Mouse (Mus musculus): ENCODE measurements around the gene Pdik1l.

Gene Pdik1l

GRCm38 (mm10) chr4:134287575-134288025 is at the start of gene Pdik1l:
TSS of gene Pdik1l (minus strand) at chr4:134287895.
- DNase-seq (ENCODE audit: low read depth, low spot score), result peak; percentile 46

DNA sequence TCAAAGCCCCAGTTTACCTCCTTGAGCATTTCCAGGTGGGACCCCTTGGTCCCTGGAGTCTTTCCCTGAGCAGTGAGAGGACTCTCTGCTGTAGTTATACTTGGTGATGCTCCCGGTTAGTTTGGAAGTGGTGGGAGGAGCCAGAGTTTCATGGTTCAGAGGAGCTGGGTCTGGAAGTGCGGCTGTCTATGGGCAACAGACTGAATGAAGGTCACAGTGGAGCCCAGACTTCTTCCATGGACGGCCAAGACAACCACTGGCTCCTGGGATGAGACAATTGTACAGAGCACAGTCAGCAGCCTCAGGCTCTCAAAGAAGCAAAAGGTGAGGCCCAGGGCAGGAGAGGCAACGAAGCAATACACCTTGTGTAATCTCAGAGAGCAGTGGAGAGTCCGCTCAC is 42.6 kb upstream of the Pdik1l start:
- no peak for DNase-seq (ENCODE audit: low read depth, low spot score)

DNA sequence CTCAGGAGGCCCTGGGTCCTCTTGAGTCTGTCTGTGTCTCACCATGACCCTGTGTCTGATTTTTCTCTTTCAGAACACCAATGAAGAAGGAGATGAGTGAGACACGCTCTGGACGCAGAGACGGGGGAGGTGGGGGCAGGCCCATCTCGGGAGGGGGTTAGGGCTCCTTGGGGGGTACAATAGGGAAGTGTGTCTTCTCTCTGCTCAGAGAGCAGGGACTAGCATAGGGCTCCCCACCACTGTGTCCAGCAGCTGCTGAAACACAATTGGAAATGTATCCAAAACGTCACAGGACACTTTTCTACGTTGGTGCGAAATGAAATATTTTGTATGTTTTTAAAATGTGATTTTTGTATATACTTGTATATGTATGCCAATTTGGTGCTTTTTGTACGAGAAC is 41.1 kb upstream of the Pdik1l start:
- DNase-seq (ENCODE audit: low read depth, low spot score), result no peak

GRCm38 (mm10) chr4:134328151-134328550 is 40.5 kb upstream of the Pdik1l start:
- no peak for DNase-seq (ENCODE audit: low read depth, low spot score)

- no peak for DNase-seq (ENCODE audit: low read depth, low spot score)
These were observed 39.3 kb upstream of the Pdik1l start for GRCm38 (mm10) chr4:134326859-134327530.

- no peak for DNase-seq (ENCODE audit: low read depth, low spot score)
These were observed 37.0 kb upstream of the Pdik1l start for GRCm38 (mm10) chr4:134324655-134325054.

GRCm38 (mm10) chr4:134321524-134321923 is 33.8 kb upstream of the Pdik1l start:
- no peak for DNase-seq (ENCODE audit: low read depth, low spot score)

DNA sequence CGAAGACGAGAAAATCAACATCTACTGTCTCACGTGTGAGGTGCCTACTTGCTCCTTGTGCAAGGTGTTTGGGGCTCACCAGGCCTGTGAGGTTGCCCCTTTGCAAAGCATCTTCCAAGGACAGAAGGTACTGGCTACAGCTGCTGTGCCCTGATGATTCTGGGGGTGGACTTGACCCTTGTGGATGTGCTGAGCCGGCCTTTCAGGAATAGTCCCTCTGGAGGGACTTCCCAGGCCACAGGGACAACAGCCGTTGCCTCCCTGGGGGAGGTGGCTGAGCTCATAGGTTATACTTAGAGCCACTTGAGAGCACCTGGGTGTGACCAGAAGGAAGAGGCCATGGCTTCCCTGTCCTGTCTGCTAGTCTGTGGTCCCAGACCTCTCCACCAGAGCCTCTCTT is 32.0 kb upstream of the Pdik1l start:
- DNase-seq (ENCODE audit: low read depth, low spot score), result peak; percentile 83

DNA sequence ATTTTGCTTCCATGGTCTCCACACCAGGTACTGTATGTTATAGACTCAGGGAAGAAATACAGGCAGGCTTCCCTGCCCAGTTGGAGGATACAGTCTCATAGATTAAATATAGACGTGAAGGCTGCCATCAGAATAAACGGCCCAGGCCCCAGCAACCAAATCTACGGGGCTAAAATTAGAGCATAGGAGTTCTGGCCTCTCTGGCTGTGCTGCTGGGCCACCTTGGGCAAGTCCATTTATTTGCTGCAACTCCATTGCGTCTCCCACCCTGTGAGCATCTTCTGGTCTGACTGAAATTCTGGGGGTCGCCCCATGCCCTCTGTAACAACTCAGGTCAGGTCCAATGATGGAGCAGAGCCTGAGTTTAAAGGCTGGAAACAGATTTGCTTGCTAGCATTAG is 31.4 kb upstream of the Pdik1l start:
- DNase-seq (ENCODE audit: low read depth, low spot score), result no peak

DNA sequence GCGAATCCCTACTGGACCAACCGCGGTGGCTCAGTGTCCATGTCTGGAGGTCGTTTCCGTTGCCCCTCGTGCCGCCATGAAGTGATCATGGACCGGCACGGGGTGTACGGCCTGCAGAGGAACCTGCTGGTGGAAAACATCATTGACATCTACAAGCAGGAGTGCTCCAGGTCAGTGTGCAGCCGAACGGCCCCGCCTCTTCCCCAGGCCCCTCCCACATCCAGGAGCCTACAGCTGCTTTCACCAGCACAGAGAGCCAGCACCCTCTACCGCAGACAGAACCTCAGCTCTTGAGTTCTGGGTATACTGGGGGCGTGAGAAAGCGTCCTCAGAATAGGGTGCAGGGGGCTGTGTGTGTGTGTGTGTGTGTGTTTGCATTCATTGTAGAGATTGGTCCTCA is 28.7 kb upstream of the Pdik1l start:
- peak; percentile 71 for DNase-seq (ENCODE audit: low read depth, low spot score)

DNA sequence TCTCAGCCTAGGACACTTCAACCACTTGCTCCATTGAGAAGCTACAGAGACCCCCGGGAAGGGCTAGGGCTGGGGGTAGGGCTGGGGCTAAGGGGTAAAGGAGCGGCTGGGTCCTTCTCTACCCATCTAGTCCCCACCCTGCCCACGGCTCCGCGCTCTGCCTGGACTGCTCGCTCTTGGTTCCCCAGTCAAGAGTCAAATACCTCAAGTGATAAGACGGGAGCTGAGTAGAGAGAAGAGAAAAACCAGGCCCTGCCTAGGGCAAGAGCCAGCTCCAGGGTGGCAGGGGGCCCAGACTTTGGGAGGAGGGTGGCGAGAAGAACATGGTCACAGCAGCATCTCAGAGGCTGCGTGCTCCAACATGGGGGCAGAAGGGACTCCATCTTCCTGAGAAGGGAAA is 27.8 kb upstream of the Pdik1l start:
- DNase-seq (ENCODE audit: low read depth, low spot score), result no peak

DNA sequence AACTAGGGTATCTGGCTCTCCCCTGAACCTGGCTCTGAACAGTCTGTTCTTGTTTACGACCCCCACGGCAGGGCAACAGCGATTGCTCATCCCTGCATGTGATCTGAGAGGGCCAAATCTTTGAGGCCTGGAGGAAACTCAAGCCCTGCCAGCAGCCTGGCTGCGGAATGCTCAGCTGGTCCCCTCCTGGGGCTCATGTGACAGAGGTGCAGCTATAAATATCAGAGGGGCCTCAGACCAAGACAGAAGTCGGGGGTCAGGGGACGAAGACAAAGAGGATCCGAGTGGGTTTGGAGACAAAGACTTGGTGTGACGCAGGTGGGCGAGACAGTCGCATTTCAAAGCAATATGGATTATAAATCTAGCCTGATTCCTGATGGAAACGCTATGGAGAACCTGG is 27.2 kb upstream of the Pdik1l start, which contains the start of gene Trim63:
Trim63 (plus strand) TSS at position 245 of the 400 bp plus-strand sequence.
- DNase-seq (ENCODE audit: low read depth, low spot score), result peak; percentile 93

DNA sequence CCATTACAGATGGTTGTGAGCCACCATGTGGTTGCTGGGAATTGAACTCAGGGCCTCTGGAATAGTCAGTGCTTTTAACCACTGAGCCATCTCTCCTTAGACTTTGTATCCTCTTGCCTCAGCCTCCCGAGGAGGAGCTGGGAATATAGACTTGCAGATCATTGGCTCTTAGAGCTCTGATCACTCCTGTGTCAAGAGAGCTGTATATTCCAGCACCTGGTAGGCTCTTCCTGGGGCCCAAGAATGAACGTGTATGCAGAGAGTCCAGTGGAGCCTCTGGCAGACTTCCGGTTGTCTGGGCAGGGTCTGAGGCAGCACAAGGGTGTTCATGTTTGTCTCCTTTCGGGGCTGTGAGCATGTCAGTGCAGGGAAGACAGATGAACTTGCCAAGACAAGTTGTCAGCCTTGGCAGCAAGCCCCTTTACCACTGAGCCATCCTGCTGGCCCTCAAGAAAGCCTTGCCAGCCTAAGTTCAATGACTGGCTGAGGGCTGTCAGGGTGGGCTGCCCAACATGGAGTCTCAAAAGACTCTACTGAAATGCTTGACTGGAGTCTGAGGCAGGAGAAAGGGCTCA is 26.5 kb upstream of the Pdik1l start:
- DNase-seq (ENCODE audit: low read depth, low spot score), result no peak

GRCm38 (mm10) chr4:134312901-134313300 is 25.2 kb upstream of the Pdik1l start:
- no peak for DNase-seq (ENCODE audit: low read depth, low spot score)

DNA sequence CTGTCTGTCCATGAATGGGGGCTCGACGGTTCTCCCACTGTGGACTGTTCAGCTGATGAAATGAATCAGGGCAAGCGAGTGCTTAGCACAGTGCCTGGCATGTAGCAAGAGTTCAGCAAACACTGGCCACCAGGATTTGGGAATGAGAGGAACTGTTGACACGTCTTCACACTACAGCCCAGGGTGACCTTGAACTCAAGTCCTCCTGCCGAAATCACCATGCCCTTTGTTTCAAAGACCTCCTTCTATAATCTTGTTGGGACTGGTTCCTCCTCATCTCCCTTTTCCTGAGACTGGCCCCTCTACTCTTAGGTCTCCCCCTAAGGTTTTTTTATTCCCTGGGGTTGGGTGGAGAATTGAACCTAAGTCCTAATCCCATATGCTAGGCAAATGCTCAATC is 24.6 kb upstream of the Pdik1l start:
- no peak for DNase-seq (ENCODE audit: low read depth, low spot score)

- peak; percentile 82 for DNase-seq (ENCODE audit: low read depth, low spot score)
These were observed 24.1 kb upstream of the Pdik1l start for GRCm38 (mm10) chr4:134311784-134312183.

DNA sequence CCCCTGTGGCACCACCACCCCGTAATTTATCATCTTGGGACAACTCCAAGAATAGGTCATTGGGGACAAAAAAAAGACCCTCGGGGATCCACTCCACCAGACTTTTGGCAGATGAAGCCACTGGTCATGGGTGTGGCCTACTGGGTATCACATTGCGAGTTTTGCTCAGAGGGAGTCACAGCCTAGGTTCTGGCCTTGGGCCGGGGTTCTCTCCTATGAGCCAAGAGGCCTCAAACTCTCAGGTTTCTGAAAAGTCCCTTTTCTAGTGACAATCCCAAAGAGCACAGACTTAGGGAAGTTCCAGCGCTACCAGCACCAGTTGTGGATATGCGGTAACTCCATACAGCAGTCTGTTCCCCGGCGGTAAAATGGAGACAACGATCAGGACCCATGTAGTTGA is 23.0 kb upstream of the Pdik1l start:
- DNase-seq (ENCODE audit: low read depth, low spot score), result no peak

- no peak for DNase-seq (ENCODE audit: low read depth, low spot score)
These were observed 22.4 kb upstream of the Pdik1l start for GRCm38 (mm10) chr4:134310106-134310505.

DNA sequence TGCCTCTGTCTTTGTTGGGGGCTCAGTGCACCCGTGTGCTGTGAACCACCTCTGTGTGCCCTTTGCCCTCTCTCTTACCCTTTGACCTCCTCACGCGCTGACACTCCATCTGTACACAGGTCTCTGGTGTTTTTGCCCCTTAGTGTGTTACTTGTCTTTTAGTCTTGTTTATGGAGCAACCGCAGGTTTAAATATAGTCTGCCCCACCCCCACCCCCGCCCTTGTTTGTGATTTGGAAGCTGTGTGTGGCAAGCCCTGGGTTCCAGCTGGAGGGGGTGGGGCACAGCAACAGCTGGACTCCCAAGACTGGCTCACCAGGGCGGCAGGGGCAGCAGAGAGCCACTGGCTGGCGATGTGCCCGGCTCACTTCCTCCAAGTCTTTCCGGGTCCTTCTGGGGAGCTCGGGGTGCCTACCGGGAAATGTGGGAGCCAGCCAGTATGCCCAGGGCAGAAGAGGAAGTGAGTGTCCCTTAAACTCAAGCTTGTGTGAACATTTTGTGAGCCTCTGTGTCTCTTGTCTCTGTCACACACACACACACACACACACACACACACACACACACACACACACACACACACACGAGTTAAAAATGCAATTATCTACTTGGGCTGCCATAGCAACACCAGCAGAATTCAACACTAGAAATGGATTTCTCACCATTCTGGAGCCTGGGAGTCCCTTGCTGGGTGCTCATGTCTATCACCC is 19.8 kb upstream of the Pdik1l start:
- DNase-seq (ENCODE audit: low read depth, low spot score), result peak; percentile 92

- no peak for DNase-seq (ENCODE audit: low read depth, low spot score)
These were observed 19.3 kb upstream of the Pdik1l start for GRCm38 (mm10) chr4:134306963-134307362.

DNA sequence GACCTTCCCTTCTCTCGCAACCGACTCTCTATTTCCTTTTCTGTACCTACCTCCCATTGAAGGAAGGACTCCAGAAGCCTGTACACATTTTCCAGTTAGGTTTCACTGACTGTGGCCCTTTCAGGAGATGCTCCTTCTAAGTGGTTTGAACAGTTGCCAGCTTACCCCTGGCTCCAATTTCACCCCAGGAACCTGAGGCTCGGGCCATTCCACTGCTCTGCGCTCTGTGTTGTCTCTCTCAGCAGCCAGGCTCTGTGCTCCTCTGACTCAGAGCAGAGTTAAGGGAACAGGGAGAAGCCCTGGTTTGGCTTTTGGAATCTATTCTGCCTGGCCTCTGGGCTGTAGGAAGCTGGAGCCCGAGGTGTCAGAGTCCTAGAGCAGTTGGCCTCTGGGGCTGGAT is 14.4 kb upstream of the Pdik1l start:
- DNase-seq (ENCODE audit: low read depth, low spot score), result peak; percentile 73

GRCm38 (mm10) chr4:134300316-134300715 is 12.6 kb upstream of the Pdik1l start:
- DNase-seq (ENCODE audit: low read depth, low spot score), result peak; percentile 96

GRCm38 (mm10) chr4:134299498-134299810 is 11.8 kb upstream of the Pdik1l start:
- DNase-seq (ENCODE audit: low read depth, low spot score), result no peak

Measured in skeletal muscle tissue, adult 2 months (tissue).